Mouse (Mus musculus) neural tube, embryonic 13.5 days (tissue): ENCODE measurements around the gene Hoxc12. TPM values are rescaled to one million over a fixed set of nuclear protein-coding genes. Genes with fewer than 3 reads are reported as not detected.

ENCODE experiments used
- ATAC-seq: fragments of 200-750 bp; cut with Nextera tagmentation; 2 replicates; pipeline ENCODE4 v1.8.0; 2017; ENCODE audit warnings: low read depth, mild to moderate bottlenecking, moderate TSS enrichment, moderate library complexity
- H3K27ac ChIP-seq: fragments of 300-500 bp; sonication (generic); replicated peaks from 2 replicates; pipeline ENCODE4 v1.5.1; 2015; ENCODE audit warnings: moderate library complexity, mild to moderate bottlenecking, inconsistent platforms
- H3K27me3 ChIP-seq: fragments of 300-500 bp; sonication (generic); 2 replicates; pipeline ENCODE4 v1.6.1; 2015; ENCODE audit warnings: mild to moderate bottlenecking, inconsistent platforms
- H3K36me3 ChIP-seq: fragments of 300-500 bp; sonication (generic); 2 replicates; pipeline ENCODE4 v1.6.1; 2015; ENCODE audit warnings: mild to moderate bottlenecking, inconsistent platforms
- H3K4me1 ChIP-seq: fragments of 300-500 bp; sonication (generic); replicated peaks from 2 replicates; pipeline ENCODE4 v1.6.1; 2015; ENCODE audit warnings: inconsistent platforms
- H3K4me2 ChIP-seq: fragments of 300-500 bp; sonication (generic); 2 replicates; pipeline ENCODE4 v1.6.1; 2015; ENCODE audit warnings: inconsistent platforms, mild to moderate bottlenecking, moderate library complexity
- H3K4me3 ChIP-seq: fragments of 300-500 bp; sonication (generic); 2 replicates; pipeline ENCODE4 v1.5.1; 2015; ENCODE audit warnings: mild to moderate bottlenecking, inconsistent platforms
- H3K9ac ChIP-seq: fragments of 300-500 bp; sonication (generic); 2 replicates; pipeline ENCODE4 v1.6.1; 2015; ENCODE audit warnings: moderate library complexity, mild to moderate bottlenecking, inconsistent platforms
- H3K9me3 ChIP-seq: fragments of 300-500 bp; sonication (generic); 2 replicates; pipeline ENCODE4 v1.6.1; 2016; ENCODE audit warnings: inconsistent platforms
- WGBS: fragments of 180-500 bp; shearing (Covaris S2); methylation state at CpG from one replicate; pipeline ENCODE4 v1.1.7; 2015; 5-methylcytosine and 5-hydroxymethylcytosine counted together
- polyA plus RNA-seq: library from polyadenylated mRNA; unstranded; fragments of >200 nt; fragmentation: Nextera tagmentation; extraction: Ambion mirVana; gene quantifications from 2 replicates; pipeline ENCODE4 v1.2.1, GENCODE M21; 2015

Hoxc12 gene
- polyA plus RNA-seq, 1 experiment from 2014 or later, result 7.8 TPM

DNA sequence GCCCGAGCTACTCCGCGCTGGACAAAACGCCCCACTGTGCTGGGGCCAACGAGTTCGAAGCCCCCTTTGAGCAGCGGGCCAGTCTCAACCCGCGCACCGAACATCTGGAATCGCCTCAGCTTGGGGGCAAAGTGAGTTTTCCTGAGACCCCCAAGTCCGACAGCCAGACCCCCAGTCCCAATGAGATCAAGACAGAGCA lies 30.7 kb downstream of the Hoxc12 start, which contains the start of gene Hoxc5:
Gene Hoxc5, plus strand, starts transcription at position 132 of the 199 bp plus-strand sequence.
- WGBS, result under 1% methylated on average over 12 of the region's 12 CpGs
- Histone ChIP-seq H3K4me1 (peaks cover 42% of the 10 kb centered on the region), H3K4me2 (peak within 1 kb of the TSS; percentile 91), H3K27me3 (peaks cover 88% of the 10 kb centered on the region), H3K4me3 (peak within 1 kb of the TSS; percentile 90), H3K27ac (peak within 1 kb of the TSS; percentile 88), H3K36me3 (no peaks in the 10 kb centered on the region), H3K9me3 (no peaks in the 10 kb centered on the region), H3K9ac (peak within 1 kb of the TSS; percentile 100)
- ATAC-seq, result no peak

DNA sequence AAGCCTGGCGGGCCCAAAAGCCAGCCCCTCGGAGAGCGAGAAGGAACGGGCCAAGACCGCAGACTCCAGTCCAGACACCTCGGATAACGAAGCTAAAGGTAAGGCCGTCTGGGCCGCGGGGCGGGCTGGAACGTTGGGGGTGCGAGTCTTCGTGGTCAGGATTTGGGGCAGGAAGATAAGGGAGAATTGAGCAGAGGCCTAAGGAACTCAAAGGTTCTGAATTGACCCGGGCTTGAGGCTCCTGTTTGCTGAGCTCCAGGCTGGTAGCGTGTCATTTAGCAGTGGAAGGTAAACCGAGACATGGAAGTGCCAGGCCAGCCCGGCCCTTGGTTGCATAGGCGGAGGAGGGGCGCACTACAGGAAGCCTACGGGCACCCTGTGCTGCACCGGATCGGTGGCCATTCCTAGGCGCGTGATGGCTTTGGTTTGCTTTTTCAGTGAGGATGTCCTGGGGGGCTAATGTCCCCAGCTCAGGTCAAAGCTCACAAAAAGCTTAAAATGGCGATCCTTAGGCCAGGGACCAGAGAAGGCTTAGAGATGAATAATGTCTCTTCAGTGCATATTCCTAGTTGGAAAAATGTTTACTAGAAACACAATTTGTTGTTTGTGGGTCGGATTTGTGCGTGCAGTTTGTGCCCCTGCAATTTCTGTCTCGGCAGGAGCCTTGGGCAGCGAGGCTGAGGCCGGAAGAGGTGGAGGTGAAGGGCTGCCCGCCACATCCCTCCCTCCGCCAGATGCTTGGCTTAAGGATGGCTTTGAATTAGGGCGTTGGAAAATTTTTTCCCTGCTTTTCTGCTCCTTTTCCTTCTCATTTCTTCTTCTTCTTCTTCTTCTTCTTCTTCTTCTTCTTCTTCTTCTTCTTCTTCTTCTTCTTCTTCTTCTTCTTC lies 31.2 kb downstream of the Hoxc12 start:
- Histone ChIP-seq H3K4me1 (peaks cover 42% of the 10 kb centered on the region), H3K4me3 (peak overlapping the region; percentile 90), H3K27ac (peak overlapping the region; percentile 88), H3K27me3 (peaks cover 83% of the 10 kb centered on the region), H3K9ac (peak overlapping the region; percentile 100), H3K9me3 (no peaks in the 10 kb centered on the region), H3K36me3 (no peaks in the 10 kb centered on the region), H3K4me2 (peak overlapping the region; percentile 91)
- no peak for ATAC-seq
- WGBS, result 4% methylated on average over 34 of the region's 34 CpGs

DNA sequence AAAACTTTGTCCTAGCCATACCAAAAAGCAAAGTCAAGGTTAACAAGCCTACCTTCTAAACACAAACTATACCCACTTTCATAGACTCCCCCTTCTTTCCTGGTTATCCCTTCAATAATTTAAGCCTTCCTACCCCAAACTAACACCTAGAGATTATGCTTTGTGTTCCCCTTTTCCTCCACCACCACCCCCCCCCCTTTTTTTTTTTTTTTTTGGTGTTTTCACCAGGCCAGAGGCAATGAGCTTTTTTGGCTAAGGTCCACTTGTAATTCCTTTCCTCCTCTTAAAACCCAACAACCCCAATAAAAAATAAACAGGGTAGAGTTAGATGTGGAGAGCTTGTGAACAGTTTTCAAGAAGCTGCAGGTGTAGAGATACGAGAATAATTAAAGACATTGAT lies 32.7 kb downstream of the Hoxc12 start:
- no peaks in the 10 kb centered on the region for H3K9me3 ChIP-seq
- peaks cover 39% of the 10 kb centered on the region for H3K4me1 ChIP-seq
- peaks cover 80% of the 10 kb centered on the region for H3K27me3 ChIP-seq
- no peak for ATAC-seq
- H3K9ac ChIP-seq, result peak overlapping the region; percentile 100
- WGBS, result 31% methylated on average over 1 of the region's 1 CpGs
- peak overlapping the region; percentile 90 for H3K4me3 ChIP-seq
- no peak overlapping the region for H3K27ac ChIP-seq
- no peaks in the 10 kb centered on the region for H3K36me3 ChIP-seq
- peak overlapping the region; percentile 91 for H3K4me2 ChIP-seq

DNA sequence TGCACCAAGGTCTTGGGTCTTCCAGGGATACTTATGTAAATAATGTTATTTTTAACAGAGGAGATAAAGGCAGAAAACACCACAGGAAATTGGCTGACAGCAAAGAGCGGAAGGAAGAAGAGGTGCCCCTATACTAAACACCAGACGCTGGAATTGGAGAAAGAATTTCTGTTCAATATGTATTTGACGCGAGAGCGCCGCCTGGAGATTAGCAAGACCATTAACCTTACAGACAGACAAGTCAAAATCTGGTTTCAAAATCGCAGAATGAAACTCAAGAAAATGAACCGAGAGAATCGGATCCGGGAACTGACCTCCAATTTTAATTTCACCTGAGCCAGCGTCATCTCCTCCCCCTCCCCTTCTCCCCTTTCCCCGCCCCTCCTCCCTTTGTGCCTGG lies 34.2 kb downstream of the Hoxc12 start:
- peak overlapping the region; percentile 91 for H3K4me2 ChIP-seq
- no peak for ATAC-seq
- peak overlapping the region; percentile 100 for H3K9ac ChIP-seq
- peak overlapping the region; percentile 99 for H3K27ac ChIP-seq
- H3K4me1 ChIP-seq, result peaks cover 45% of the 10 kb centered on the region
- no peaks in the 10 kb centered on the region for H3K9me3 ChIP-seq
- no peaks in the 10 kb centered on the region for H3K36me3 ChIP-seq
- H3K27me3 ChIP-seq, result peaks cover 66% of the 10 kb centered on the region
- peak overlapping the region; percentile 90 for H3K4me3 ChIP-seq
- WGBS, result 1% methylated on average over 12 of the region's 12 CpGs

DNA sequence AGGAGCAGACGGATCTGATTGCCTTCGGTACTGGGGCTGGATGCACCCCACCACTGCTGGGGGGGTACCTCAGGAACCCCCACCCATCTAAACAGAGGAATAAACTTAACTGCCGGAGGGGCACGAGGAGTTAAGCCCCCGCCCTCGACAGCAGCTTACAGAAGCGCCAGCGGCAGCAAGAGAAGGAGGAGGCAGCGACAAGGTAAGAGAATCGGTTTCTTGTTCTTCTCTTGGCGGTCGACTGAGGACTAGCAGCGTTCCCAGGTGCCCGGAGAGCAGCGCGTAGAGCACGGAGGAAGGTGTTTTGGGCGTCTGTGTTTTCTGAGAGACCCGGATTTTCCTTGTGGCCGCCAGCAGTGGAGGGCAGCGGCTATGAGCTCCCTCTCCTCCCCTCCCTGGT lies 35.7 kb downstream of the Hoxc12 start:
- H3K9me3 ChIP-seq, result no peaks in the 10 kb centered on the region
- H3K36me3 ChIP-seq, result no peaks in the 10 kb centered on the region
- peak overlapping the region; percentile 99 for H3K27ac ChIP-seq
- peak overlapping the region; percentile 100 for H3K9ac ChIP-seq
- H3K4me3 ChIP-seq, result peak overlapping the region; percentile 90
- no peak for ATAC-seq
- peaks cover 39% of the 10 kb centered on the region for H3K4me1 ChIP-seq
- H3K27me3 ChIP-seq, result peaks cover 51% of the 10 kb centered on the region
- under 1% methylated on average over 21 of the region's 21 CpGs for WGBS
- H3K4me2 ChIP-seq, result peak overlapping the region; percentile 91

DNA sequence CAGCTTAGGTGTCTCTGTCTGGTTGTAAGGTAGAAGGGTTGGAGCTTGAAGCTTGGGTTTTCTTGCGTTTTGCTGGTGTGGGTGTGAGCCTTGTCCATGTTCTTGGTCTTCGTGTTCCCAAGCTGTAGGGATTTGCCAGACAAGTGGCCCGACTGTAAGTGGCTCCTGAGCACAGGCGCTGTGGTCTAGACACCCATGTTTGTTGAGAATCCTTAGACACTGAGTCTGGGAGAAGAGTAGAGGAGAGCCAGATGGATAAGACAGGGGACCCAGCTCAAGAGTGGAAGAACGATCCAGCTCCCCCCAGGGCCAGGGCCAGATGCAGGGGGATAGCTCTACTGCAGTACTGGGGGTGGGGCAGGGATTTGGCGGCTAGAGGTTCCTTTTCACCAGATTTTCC lies 36.2 kb downstream of the Hoxc12 start:
- Histone ChIP-seq H3K27me3 (peaks cover 50% of the 10 kb centered on the region), H3K9ac (peak overlapping the region; percentile 100), H3K4me1 (peaks cover 41% of the 10 kb centered on the region), H3K27ac (peak overlapping the region; percentile 99), H3K36me3 (no peaks in the 10 kb centered on the region), H3K4me2 (peak overlapping the region; percentile 91), H3K4me3 (peak overlapping the region; percentile 90), H3K9me3 (no peaks in the 10 kb centered on the region)
- no peak for ATAC-seq
- WGBS, result 1% methylated on average over 6 of the region's 6 CpGs

DNA sequence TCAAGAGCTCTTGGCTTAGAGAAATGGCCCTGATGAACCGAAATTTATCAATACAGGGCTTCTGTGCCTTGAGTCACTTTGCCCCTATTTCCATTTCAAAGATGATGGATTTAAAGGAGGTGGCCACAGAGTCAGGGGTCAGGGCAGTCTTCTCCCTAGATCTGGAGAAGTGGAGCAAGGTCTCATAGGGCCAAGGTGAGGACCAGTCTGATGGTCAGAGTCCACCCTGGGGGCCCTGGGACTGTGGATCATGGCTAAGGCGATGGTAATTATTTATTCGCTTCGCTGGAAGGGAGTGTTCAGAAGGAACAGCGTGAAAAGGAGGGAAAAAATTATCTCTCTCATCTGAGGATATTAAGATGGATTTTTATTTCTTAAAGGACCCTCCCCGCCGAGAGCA lies 38.5 kb downstream of the Hoxc12 start:
- peak overlapping the region; percentile 100 for H3K9ac ChIP-seq
- H3K4me1 ChIP-seq, result peaks cover 60% of the 10 kb centered on the region
- H3K27ac ChIP-seq, result peak overlapping the region; percentile 99
- H3K36me3 ChIP-seq, result no peaks in the 10 kb centered on the region
- peak overlapping the region; percentile 90 for H3K4me3 ChIP-seq
- no peaks in the 10 kb centered on the region for H3K9me3 ChIP-seq
- WGBS, result under 1% methylated on average over 7 of the region's 7 CpGs
- H3K27me3 ChIP-seq, result peaks cover 44% of the 10 kb centered on the region
- peak overlapping the region; percentile 91 for H3K4me2 ChIP-seq
- no peak for ATAC-seq

DNA sequence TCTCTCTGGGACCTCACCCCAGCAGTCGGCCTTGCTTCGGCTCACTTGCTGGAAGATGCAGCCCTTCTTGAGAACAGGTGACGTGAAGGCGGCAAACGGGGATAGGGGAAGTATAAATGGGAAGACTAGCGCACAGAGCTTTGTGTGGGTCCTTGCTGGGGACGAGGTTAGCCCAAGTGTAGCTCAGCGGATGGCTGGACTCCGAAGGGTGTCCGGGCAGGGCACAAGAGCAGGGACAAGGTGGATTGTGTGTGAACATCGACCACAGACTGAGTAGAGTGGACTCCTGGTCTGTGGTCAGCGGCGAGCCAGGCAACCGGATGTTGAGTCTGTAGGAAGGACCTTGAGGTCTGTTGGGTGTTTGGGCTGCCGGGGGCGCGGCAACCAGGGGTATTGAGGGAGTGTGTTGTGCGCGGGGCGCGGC lies 39.1 kb downstream of the Hoxc12 start:
- H3K4me3 ChIP-seq, result peak overlapping the region; percentile 90
- WGBS, result under 1% methylated on average over 21 of the region's 21 CpGs
- no peak for ATAC-seq
- no peaks in the 10 kb centered on the region for H3K9me3 ChIP-seq
- H3K36me3 ChIP-seq, result no peaks in the 10 kb centered on the region
- peak overlapping the region; percentile 91 for H3K4me2 ChIP-seq
- H3K27ac ChIP-seq, result peak overlapping the region; percentile 99
- H3K9ac ChIP-seq, result peak overlapping the region; percentile 100
- H3K27me3 ChIP-seq, result peaks cover 39% of the 10 kb centered on the region
- peaks cover 55% of the 10 kb centered on the region for H3K4me1 ChIP-seq

DNA sequence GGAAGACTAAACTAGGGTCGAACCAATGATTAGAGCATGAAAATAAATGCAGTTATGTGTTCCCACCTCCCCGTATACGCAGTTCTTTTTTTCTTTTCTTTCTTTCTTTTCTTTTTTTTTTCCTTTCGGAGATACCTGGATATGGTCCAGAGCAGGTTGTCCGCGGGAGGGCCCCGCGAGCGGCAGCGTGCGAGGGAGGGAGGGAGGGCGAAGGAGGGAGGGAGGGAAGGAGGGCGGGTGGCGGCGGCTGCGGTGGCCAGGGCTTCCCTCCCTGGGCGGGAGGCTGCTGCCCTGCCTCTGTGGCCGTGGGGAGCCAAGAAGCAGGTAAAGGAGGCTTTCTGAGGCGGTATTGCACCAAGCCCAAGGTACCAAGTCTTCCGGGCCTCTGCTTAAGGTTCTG lies 39.6 kb downstream of the Hoxc12 start, which contains the start of gene Hoxc9:
Gene Hoxc9, plus strand, starts transcription at position 269 of the 400 bp plus-strand sequence.
- ATAC-seq, result no peak
- Histone ChIP-seq H3K4me3 (peak within 1 kb of the TSS; percentile 90), H3K27me3 (peaks cover 35% of the 10 kb centered on the region), H3K36me3 (no peaks in the 10 kb centered on the region), H3K27ac (peak within 1 kb of the TSS; percentile 99), H3K4me1 (peaks cover 51% of the 10 kb centered on the region), H3K9ac (peak within 1 kb of the TSS; percentile 100), H3K4me2 (peak within 1 kb of the TSS; percentile 91), H3K9me3 (no peaks in the 10 kb centered on the region)
- 2% methylated on average over 7 of the region's 20 CpGs for WGBS

DNA sequence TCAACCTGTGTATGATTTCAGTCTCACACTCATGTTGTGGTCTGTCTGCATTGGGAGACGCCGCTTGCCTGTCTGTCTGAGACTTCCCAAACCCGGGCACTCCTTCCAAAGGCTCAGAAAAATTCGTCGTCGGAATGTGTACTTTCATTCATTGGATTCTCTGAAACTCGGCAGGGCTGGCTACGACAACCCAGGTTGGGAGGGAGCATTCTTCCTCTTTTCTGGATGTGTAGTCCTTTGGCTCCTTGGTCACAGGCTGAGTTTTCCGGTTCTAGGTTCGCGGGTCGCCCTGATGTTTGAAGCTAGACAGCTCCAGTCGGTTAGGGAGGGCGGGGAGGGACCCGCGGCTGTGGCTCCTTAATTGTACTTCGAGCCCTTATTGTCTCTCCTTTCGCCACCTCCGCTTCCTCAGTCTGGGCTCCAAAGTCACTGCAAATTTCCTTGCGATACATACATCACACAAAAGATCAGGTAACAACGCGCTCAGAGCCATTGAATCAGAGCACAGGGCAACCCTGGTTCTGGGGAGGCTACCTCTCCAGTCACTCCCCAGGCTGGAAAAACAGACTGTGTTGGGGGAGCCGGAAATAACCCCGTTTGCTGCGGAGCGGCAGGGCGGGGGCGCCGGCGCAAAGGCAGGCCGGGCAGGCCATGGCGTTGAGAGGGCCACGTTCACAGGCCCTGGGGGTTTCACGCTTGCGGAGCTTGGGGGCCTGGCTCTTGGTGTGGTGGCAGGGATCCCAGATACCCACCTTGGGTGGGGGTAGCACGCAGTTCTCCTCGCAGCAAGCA lies 40.3 kb downstream of the Hoxc12 start:
- Histone ChIP-seq H3K27ac (peak overlapping the region; percentile 99), H3K36me3 (no peaks in the 10 kb centered on the region), H3K4me1 (peaks cover 47% of the 10 kb centered on the region), H3K27me3 (peaks cover 31% of the 10 kb centered on the region), H3K4me3 (peak overlapping the region; percentile 90), H3K9ac (peak overlapping the region; percentile 100), H3K4me2 (peak overlapping the region; percentile 91), H3K9me3 (no peaks in the 10 kb centered on the region)
- WGBS, result under 1% methylated on average over 37 of the region's 37 CpGs
- no peak for ATAC-seq

DNA sequence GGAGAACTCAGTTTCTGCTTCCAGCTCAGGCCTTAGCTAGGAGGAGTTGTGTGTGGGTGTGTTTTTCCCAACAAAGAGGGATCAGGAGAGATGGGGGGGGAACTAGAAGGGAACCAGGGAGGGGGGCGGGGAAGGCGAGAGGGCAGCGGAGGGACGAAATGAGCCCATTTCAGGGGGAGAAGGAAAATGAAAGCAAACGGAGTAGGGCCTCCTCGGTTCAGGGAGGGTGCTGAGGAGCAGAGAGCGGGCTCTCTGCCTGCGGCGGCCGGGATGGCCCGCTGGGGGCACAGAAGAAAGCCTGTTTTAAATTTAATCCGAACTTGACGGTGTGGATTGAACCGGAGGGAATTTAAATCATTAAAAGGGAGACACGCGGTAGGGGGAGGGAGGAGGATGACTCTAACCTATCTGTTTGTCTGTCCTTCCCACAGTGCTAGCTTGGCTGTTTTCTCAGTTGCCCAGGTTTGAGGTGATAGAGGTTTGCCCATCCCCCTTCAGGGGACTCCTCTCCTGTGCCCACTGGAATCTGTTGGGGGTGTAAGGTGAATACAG lies 40.9 kb downstream of the Hoxc12 start:
- WGBS, result 2% methylated on average over 16 of the region's 16 CpGs
- peak overlapping the region; percentile 90 for H3K4me3 ChIP-seq
- H3K27me3 ChIP-seq, result peaks cover 31% of the 10 kb centered on the region
- ATAC-seq, result 0 out of 2 replicates have a peak, but pooled peaks have one; percentile 14
- H3K36me3 ChIP-seq, result no peaks in the 10 kb centered on the region
- H3K9me3 ChIP-seq, result no peaks in the 10 kb centered on the region
- peak overlapping the region; percentile 99 for H3K27ac ChIP-seq
- H3K9ac ChIP-seq, result peak overlapping the region; percentile 100
- peaks cover 51% of the 10 kb centered on the region for H3K4me1 ChIP-seq
- H3K4me2 ChIP-seq, result peak overlapping the region; percentile 91
